Mouse (Mus musculus): Measurements from ENCODE around the gene Lrrc4.

DNA sequence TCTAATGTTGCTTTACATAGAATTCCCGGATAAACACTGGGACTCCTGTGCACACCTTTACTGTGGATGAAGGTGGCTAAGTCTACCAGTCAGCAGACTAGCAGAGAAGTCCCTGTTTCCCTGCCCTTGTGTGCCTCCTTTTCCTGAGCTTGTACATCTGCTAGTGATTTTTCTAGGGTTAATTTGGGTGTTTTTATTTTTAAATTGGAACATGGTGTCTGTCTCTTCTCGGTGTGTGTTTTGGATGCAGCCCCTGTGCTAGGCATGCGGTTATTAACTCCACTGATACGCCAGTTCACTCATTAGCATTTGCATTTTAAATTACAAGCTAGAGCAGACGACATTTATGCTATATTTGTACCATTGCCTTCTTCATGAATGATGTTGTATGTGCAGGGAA lies 77.9 kb downstream of the Lrrc4 start:
- TF ChIP-seq CTCF (conservative IDR thresholded peaks at IDR 0.05; ENCODE audit: low read length) (no peak), POU5F1 (IDR thresholded peaks at IDR 0.05; ENCODE audit: borderline replicate concordance, low read length) (no peak)
